Mouse (Mus musculus): Measurements from ENCODE around the gene Cers2. TPM values are rescaled to one million over a fixed set of nuclear protein-coding genes. Genes with fewer than 3 reads are reported as not detected.

Gene Cers2
- 100 to 1,000 TPM; 222 to 295 TPM for polyA plus RNA-seq (2017; shearing (Covaris generic))

DNA sequence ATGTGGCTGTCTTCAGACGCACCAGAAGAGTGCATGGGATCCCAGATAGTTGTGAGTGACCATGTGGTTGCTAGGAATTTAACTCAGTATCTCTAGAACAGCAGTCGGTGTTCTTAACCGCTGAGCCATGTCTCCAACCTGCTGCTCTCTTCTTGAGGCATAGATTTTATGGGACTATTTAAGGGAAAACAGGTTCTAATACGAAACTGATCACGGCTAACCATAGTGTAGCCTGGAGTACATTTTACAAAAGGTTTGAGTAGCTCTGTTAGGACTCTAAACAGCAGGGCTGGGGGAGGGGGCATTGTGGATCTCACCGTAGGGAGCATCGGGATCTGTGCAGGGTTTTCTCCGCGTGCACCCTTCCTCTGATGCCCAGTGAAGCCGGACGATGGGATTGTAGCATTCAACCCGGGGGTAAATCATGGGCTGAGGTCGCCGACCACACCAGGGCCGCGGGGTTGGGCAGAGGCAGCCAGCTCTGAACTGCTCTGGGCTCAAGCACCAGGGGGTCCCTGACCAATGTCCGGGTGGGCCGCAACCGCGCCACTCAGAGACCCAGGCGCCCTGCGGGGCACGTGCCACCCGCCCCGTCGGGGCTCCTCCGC is at the start of gene Cers2:
Gene Cers2 (plus strand): TSS at position 306 of the 608 bp plus-strand sequence.

DNA sequence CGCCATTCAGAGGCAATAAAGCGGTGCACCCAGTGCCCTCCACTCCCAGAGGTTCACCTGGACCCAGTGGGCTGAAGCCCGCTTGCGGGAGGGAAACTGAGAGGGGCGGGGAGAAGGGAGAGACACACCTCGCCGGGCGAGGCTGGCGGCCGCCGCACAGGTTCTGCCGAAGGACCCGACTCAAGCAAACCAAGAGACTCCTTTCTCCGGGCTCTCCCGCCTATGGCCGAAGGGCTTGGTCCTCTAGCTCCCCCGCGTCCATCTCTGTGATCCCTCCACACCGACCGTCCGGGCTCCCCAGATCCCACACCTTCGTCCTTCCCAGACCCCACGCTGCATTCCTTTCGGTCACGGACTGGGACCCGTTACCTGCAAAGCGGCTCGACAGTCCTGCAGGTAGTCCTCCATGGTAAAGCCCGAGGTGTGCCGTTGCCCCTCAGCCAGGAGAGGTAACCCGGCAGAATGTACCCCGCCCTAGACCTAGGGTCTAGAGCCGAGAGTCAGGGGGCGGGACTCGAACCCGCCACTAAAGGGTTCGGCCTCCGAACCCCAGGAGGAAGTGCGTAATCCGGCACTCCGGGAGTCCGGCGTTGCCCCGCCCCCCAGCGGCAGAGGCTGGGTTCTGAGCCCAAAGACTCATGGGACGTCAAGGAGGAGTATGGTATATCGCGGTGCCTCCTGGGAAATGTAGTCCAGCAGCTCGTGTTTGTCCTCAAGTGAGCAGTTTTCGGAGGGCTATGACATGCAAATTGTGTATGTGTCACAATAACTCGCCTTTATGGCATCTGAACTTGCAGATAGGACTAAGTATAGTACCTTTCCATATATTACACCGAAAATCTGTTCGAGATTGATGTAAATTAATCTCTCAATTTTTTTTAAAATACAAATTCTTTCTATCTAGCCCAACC is 33.1 kb upstream of the Cers2 start, which contains the start of the genes Mindy1 and Prune1:
Gene Mindy1 (plus strand): TSS at position 130 of the 911 bp plus-strand sequence.
Gene Prune1 (minus strand): TSS at position 861 of the 911 bp plus-strand sequence.

DNA sequence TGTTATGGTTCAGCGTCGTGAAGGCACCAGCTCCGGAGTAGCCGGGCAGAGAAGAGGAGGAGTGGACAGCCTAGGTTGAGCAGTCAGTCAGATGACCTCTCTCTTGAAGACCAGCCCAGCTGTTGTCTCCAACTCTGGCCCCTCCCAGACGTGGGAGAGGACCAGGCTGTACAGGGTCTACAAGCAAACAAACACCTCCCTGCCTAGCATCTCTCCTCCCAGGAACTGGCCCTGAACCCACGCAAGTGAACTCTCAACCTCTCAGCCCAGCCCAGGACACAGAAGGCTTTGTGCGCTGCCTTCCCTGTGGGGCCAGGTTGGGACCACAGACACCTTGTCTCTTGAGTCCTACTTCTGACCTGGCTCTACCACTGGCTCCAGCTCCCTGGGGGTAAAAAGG is 7.5 kb upstream of the Cers2 start, which contains the start of gene Anxa9:
Gene Anxa9 (minus strand): TSS at position 77 of the 400 bp plus-strand sequence.

DNA sequence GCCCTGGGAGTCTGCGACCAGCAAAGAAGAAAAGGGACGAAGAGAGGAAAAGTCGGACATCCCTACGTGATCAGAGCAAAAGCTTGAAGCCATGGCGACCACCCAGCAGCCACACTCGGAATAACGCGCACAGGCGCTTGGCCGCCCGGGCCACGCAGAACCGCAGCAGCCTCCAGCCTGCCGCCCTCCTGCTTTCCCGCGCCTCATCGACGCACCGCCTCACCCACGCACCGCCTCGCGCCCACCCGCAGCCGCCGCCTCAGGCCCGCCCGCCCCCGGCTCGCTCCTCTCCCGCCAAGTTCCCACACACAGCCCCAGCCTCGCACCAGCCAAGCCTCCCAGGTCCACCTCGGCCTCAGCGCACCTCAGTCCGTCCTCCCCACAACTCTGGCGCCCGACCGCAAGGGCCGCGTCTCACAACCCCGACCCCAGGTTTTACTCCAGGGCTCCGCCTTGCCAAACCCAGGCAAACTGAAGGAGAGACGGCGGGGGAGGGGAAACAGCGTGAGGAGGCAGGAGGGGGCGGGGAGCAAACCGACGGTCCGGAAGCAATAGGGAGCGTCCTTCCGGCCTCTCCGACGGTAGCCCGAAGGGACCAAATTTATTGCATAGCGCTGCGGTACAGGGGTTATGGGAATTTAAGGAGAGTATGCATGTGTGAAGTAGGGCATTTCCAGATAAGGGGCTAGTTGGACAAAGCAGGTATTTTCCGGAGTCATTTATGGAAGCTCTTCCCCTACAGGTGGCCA is 42.3 kb downstream of the Cers2 start, which contains the start of gene Setdb1:
Gene Setdb1 (minus strand): TSS at position 502 of the 749 bp plus-strand sequence.

Other genes with a start within 250 kb of the Cers2 start
- 10 to 100 TPM; 24.4 to 30.3 TPM for gene Pip5k1a, start 207.9 kb upstream of the Cers2 start, polyA plus RNA-seq (2017; shearing (Covaris generic))
- gene Vps72, start 203.8 kb upstream of the Cers2 start, polyA plus RNA-seq (2017; shearing (Covaris generic)), result 100 to 1,000 TPM; 113 to 128 TPM
- gene Tmod4, start 190.3 kb upstream of the Cers2 start, polyA plus RNA-seq (2017; shearing (Covaris generic)), result 1 to 10 TPM; 2.7 to 6.6 TPM
- gene Scnm1, start 180.8 kb upstream of the Cers2 start, polyA plus RNA-seq (2017; shearing (Covaris generic)), result 100 to 1,000 TPM in 1 of 2 experiments, 10 to 100 TPM in 1; 67.0 to 102 TPM
- gene Lysmd1, start 180.7 kb upstream of the Cers2 start, polyA plus RNA-seq (2017; shearing (Covaris generic)), result 10 to 100 TPM; 23.0 to 27.7 TPM
- gene Tnfaip8l2, start 172.4 kb upstream of the Cers2 start, polyA plus RNA-seq (2017; shearing (Covaris generic)), result 100 to 1,000 TPM; 214 to 231 TPM
- gene Sema6c, start 154.3 kb upstream of the Cers2 start, polyA plus RNA-seq (2017; shearing (Covaris generic)), result 1 to 10 TPM in 1 of 2 experiments, under 1 TPM in 1; 0.65 to 2.3 TPM
- 10 to 100 TPM; 22.9 to 29.6 TPM for gene Gabpb2, start 96.9 kb upstream of the Cers2 start, polyA plus RNA-seq (2017; shearing (Covaris generic))
- gene Cdc42se1, start 86.1 kb upstream of the Cers2 start, polyA plus RNA-seq (2017; shearing (Covaris generic)), result 100 to 1,000 TPM; 332 to 495 TPM
- 10 to 100 TPM in 1 of 2 experiments, 1 to 10 TPM in 1; 4.8 to 10.1 TPM for gene Mllt11, start 82.6 kb upstream of the Cers2 start, polyA plus RNA-seq (2017; shearing (Covaris generic))
- gene Gm128, start 73.2 kb upstream of the Cers2 start, polyA plus RNA-seq (2017; shearing (Covaris generic)), result 1 to 10 TPM in 1 of 2 experiments, under 1 TPM in 1; 0.71 to 2.3 TPM
- under 1 TPM; 0.20 to 0.34 TPM for gene Bnipl, start 63.6 kb upstream of the Cers2 start, polyA plus RNA-seq (2017; shearing (Covaris generic))
- gene Mindy1, start 33.4 kb upstream of the Cers2 start, polyA plus RNA-seq (2017; shearing (Covaris generic)), result 10 to 100 TPM; 24.4 to 31.9 TPM
- gene Prune1, start 32.7 kb upstream of the Cers2 start, polyA plus RNA-seq (2017; shearing (Covaris generic)), result 1 to 10 TPM; 6.1 to 6.3 TPM
- gene Anxa9, start 7.6 kb upstream of the Cers2 start, polyA plus RNA-seq (2017; shearing (Covaris generic)), result 1 to 10 TPM in 1 of 2 experiments, under 1 TPM in 1; 0.53 to 2.8 TPM
- 10 to 100 TPM; 27.5 to 32.4 TPM for gene Setdb1, start 42.4 kb downstream of the Cers2 start, polyA plus RNA-seq (2017; shearing (Covaris generic))
- under 1 TPM in 1 of 2 experiments, not detected in 1; 0.80 TPM for gene 4930558C23Rik, start 88.0 kb downstream of the Cers2 start, polyA plus RNA-seq (2017; shearing (Covaris generic))
- 10 to 100 TPM; 47.2 to 50.7 TPM for gene Arnt, start 119.6 kb downstream of the Cers2 start, polyA plus RNA-seq (2017; shearing (Covaris generic))
- gene Ctsk, start 184.5 kb downstream of the Cers2 start, polyA plus RNA-seq (2017; shearing (Covaris generic)), result under 1 TPM in 1 of 2 experiments, not detected in 1; 0.37 TPM
- gene Ctss, start 212.0 kb downstream of the Cers2 start, polyA plus RNA-seq (2017; shearing (Covaris generic)), result 100 to 1,000 TPM; 290 to 395 TPM
- under 1 TPM in 1 of 2 experiments, not detected in 1; 0.40 TPM for gene Hormad1, start 244.9 kb downstream of the Cers2 start, polyA plus RNA-seq (2017; shearing (Covaris generic))